Mouse (Mus musculus): ENCODE data around the gene Vmn2r69.

Gene Vmn2r69

GRCm38 (mm10) chr7:85415820-85416219, at the start of gene Vmn2r69:
TSS of gene Vmn2r69 (minus strand) at chr7:85415920.
- DNase-seq: no peak
